Mouse (Mus musculus) adrenal gland, adult 10 weeks (tissue): Measurements from ENCODE around the gene 8030474K03Rik. TPM values are rescaled to one million over a fixed set of nuclear protein-coding genes. Genes with fewer than 3 reads are reported as not detected.

Experiments
- polyA plus RNA-seq: library from polyadenylated mRNA; stranded (reverse); fragments of 350-450 nt; fragmentation: Illumina TruSeq; extraction: RNeasy Lipid Tissue Mini Kit (QIAGEN cat#74804); gene quantifications from one replicate; pipeline ENCODE4 v1.2.3, GENCODE M21; 2014; ENCODE audit warnings: low read depth, low replicate concordance

Gene 8030474K03Rik
- not detected for polyA plus RNA-seq

DNA sequence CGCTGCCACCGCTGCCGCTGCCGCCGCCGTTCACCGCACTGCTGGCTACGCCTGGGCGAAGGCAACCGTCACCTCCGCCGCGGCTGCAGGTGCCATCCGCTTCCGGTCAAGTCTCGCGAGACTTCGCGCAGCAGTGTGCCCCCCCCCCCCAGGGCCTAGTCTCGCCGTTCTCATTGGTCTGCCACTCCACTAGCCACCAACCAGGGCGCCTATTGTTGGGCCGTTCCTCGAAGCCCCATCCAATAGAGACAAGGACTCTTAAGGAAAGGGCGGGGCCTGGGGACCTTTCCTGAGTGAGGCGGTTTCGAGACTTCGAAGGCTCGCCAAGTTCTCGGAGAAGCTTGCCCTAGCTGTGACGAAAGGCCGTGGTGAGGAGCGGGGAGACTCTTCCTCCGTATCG, at the start of gene 8030474K03Rik, which contains the start of gene Gm4779:
8030474K03Rik (plus strand) TSS at position 315 of the 400 bp plus-strand sequence.
Gm4779 (minus strand) TSS at position 82 of the 400 bp plus-strand sequence.

Other genes starting within 250 kb of the 8030474K03Rik start
- gene Ogt, start 154.6 kb upstream of the 8030474K03Rik start, polyA plus RNA-seq: 264 TPM
- gene Cxcr3, start 60.4 kb upstream of the 8030474K03Rik start, polyA plus RNA-seq: not detected
- not detected for gene Gm4779, start 233 bp upstream of the 8030474K03Rik start, polyA plus RNA-seq
- gene Nhsl2, start 54.7 kb downstream of the 8030474K03Rik start, polyA plus RNA-seq: 4.1 TPM